Mouse (Mus musculus) left cerebral cortex, postnatal 14 days (tissue): ENCODE measurements around the gene Sept10. TPM values are rescaled to one million over a fixed set of nuclear protein-coding genes. Genes with fewer than 3 reads are reported as not detected.

Experiments
- DNase-seq, 2 experiments: peaks; one replicate each; pipeline ENCODE4 v3.0.0; 2021 to 2022; ENCODE audit warnings: low spot score in 2 of 2, mixed read lengths in 1 of 2
- intact Hi-C: fragments of 180-260 bp; cut with DNase I; formaldehyde crosslinking; loops from one replicate; pipeline ENCODE4 v1.15.1; 2025
- total RNA-seq, 2 experiments: library from RNA; stranded (reverse); gene quantifications; 2 replicates each; pipeline ENCODE4 v1.2.3; 2021

Sept10 gene
- total RNA-seq, 2 experiments from 2014 or later, result 7.4 to 9.5 TPM

- intact Hi-C loops, result no loop called here
- no peak for DNase-seq
These were observed 129.7 kb downstream of the Sept10 start for GRCm38 (mm10) chr10:59091988-59092387.

Other genes with a start within 250 kb of the Sept10 start
- 1 to 10 TPM; 7.9 to 9.7 TPM for gene Sowahc, start 106 bp upstream of the Sept10 start, total RNA-seq
- 10 to 100 TPM; 33.9 to 37.1 TPM for gene P4ha1, start 101.4 kb upstream of the Sept10 start, total RNA-seq
- 10 to 100 TPM; 42.2 to 44.7 TPM for gene Gm10273, start 173.8 kb upstream of the Sept10 start, total RNA-seq
- gene Pla2g12b, start 181.8 kb upstream of the Sept10 start, total RNA-seq, result not detected
- gene Oit3, start 219.9 kb upstream of the Sept10 start, total RNA-seq, result under 1 TPM in 1 of 2 experiments, not detected in 1; 0.20 TPM